Mouse (Mus musculus) intestine, embryonic 14.5 days (tissue): Measurements from ENCODE around the gene Tmem171. TPM values are rescaled to one million over a fixed set of nuclear protein-coding genes. Genes with fewer than 3 reads are reported as not detected.

ENCODE experiments used
- ATAC-seq: fragments of 200-750 bp; cut with Nextera tagmentation; replicated peaks from 2 replicates; pipeline ENCODE4 v1.8.0; 2017; ENCODE audit warnings: low read depth, moderate number of reproducible peaks, moderate TSS enrichment, moderate library complexity; ENCODE audit not compliant: low FRiP score, low TSS enrichment
- DNase-seq: peaks from one replicate; pipeline ENCODE4 v3.0.0-alpha.2; 2018; ENCODE audit warnings: low spot score
- H3K27ac ChIP-seq: fragments of 300-500 bp; sonication (generic); 2 replicates; pipeline ENCODE4 v1.5.1; 2014; ENCODE audit warnings: low read depth, mild to moderate bottlenecking, control low read depth
- H3K27me3 ChIP-seq: fragments of 300-500 bp; sonication (generic); replicated peaks from 2 replicates; pipeline ENCODE4 v1.6.1; 2014; ENCODE audit warnings: low read length, control low read depth; ENCODE audit not compliant: control insufficient read depth, insufficient read depth
- H3K36me3 ChIP-seq: fragments of 300-500 bp; sonication (generic); 2 replicates; pipeline ENCODE4 v1.6.1; 2014; ENCODE audit warnings: low read length, control low read depth; ENCODE audit not compliant: control insufficient read depth, insufficient read depth
- H3K4me1 ChIP-seq: fragments of 300-500 bp; sonication (generic); replicated peaks from 2 replicates; pipeline ENCODE4 v1.6.1; 2014; ENCODE audit warnings: low read length, control low read depth, mixed read lengths; ENCODE audit not compliant: control insufficient read depth, insufficient read depth
- H3K4me2 ChIP-seq: fragments of 300-500 bp; sonication (generic); 2 replicates; pipeline ENCODE4 v1.6.1; 2014; ENCODE audit warnings: low read length
- H3K4me3 ChIP-seq: fragments of 300-500 bp; sonication (generic); 2 replicates; pipeline ENCODE4 v1.5.1; 2014; ENCODE audit warnings: low read depth, low read length, control low read depth, mixed read lengths
- H3K9ac ChIP-seq: fragments of 300-500 bp; sonication (generic); 2 replicates; pipeline ENCODE4 v1.6.1; 2014; ENCODE audit warnings: mild to moderate bottlenecking, low read length
- H3K9me3 ChIP-seq: fragments of 300-500 bp; sonication (generic); 2 replicates; pipeline ENCODE4 v1.6.1; 2016; ENCODE audit warnings: low read length, control low read depth; ENCODE audit not compliant: control insufficient read depth
- WGBS: fragments of 180-500 bp; shearing (Covaris S2); extraction: QIAGEN DNeasy Blood & Tissue Kit; methylation state at CpG from one replicate; pipeline ENCODE4 v1.1.7; 2014; 5-methylcytosine and 5-hydroxymethylcytosine counted together
- polyA plus RNA-seq: library from polyadenylated mRNA; unstranded; fragments of >200 nt; fragmentation: Nextera tagmentation; extraction: Ambion mirVana; gene quantifications from 2 replicates; pipeline ENCODE4 v1.2.1, GENCODE M21; 2014

Tmem171 gene
- polyA plus RNA-seq, 1 experiment from 2014 or later: 18.1 TPM

DNA sequence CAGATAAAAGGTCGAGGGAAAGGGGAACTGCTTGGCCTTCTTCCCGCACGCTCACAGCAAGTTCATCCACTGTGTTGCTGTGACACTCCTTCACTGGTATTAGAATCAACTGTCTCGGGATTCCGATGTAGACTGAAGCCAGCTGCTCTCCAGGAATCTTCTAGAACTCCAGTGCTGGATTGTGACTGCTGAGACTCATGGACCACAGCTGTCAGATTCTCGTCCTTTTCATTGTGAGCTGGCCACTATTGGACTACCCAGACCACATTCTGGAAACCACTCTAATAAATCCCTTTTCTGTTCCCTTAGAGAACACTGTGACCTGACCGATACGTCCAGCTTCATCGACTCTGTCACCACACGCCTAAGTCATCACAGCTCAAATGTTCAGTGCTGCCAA is 29.4 kb downstream of the Tmem171 start:
- no peak overlapping the region for H3K4me2 ChIP-seq
- H3K9ac ChIP-seq: no peak overlapping the region
- DNase-seq: no peak
- H3K4me1 ChIP-seq: 0 out of 2 replicates have a peak, but pooled peaks cover 3% of the 10 kb centered on the region
- no peak for ATAC-seq
- H3K27ac ChIP-seq: no peak overlapping the region
- no peaks in the 10 kb centered on the region for H3K9me3 ChIP-seq
- no peak overlapping the region for H3K4me3 ChIP-seq
- no peaks in the 10 kb centered on the region for H3K27me3 ChIP-seq
- WGBS: 81% methylated on average over 10 of the region's 10 CpGs
- H3K36me3 ChIP-seq: no peaks in the 10 kb centered on the region

GRCm38 (mm10) chr13:98662173-98662675 is 32.4 kb downstream of the Tmem171 start:
- Histone ChIP-seq H3K4me3 (no peak overlapping the region), H3K27me3 (no peaks in the 10 kb centered on the region), H3K9ac (no peak overlapping the region), H3K9me3 (no peaks in the 10 kb centered on the region), H3K36me3 (no peaks in the 10 kb centered on the region), H3K4me2 (no peak overlapping the region), H3K27ac (no peak overlapping the region), H3K4me1 (0 out of 2 replicates have a peak, but pooled peaks cover 3% of the 10 kb centered on the region)
- ATAC-seq (no peak), DNase-seq (peak; percentile 29)
- 88% methylated on average over 4 of the region's 4 CpGs for WGBS

- ATAC-seq (no peak), DNase-seq (peak; percentile 43)
- Histone ChIP-seq H3K4me3 (no peak overlapping the region), H3K36me3 (no peaks in the 10 kb centered on the region), H3K27me3 (no peaks in the 10 kb centered on the region), H3K4me1 (peaks cover 21% of the 10 kb centered on the region), H3K4me2 (no peak overlapping the region), H3K27ac (no peak overlapping the region), H3K9me3 (no peaks in the 10 kb centered on the region), H3K9ac (no peak overlapping the region)
- 77% methylated on average over 16 of the region's 16 CpGs for WGBS
Observed at GRCm38 (mm10) chr13:98656034-98656471, 38.6 kb downstream of the Tmem171 start.

DNA sequence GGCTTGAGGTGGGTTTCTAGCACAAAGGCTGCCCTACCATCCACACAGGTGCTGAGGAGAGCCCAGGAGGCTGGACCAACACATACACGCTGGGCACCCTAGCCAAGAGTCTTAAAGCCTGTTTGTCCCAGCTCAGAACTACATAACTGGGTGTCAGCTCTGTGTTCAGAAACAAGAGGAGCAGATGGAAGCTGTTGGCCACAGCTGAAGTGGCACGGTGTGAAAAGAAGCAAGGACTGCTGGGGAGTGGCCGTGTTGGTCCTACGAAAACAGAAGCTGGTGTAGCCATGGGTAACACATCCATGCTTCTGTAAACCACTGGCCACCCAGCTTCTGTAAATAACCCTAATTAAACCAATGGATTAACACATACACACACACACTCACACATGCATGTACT is 39.3 kb downstream of the Tmem171 start:
- Histone ChIP-seq H3K27ac (no peak overlapping the region), H3K9me3 (no peaks in the 10 kb centered on the region), H3K4me2 (no peak overlapping the region), H3K4me3 (no peak overlapping the region), H3K4me1 (peaks cover 21% of the 10 kb centered on the region), H3K27me3 (no peaks in the 10 kb centered on the region), H3K36me3 (no peaks in the 10 kb centered on the region), H3K9ac (no peak overlapping the region)
- peak; percentile 32 for DNase-seq
- no peak for ATAC-seq
- 86% methylated on average over 4 of the region's 4 CpGs for WGBS

DNA sequence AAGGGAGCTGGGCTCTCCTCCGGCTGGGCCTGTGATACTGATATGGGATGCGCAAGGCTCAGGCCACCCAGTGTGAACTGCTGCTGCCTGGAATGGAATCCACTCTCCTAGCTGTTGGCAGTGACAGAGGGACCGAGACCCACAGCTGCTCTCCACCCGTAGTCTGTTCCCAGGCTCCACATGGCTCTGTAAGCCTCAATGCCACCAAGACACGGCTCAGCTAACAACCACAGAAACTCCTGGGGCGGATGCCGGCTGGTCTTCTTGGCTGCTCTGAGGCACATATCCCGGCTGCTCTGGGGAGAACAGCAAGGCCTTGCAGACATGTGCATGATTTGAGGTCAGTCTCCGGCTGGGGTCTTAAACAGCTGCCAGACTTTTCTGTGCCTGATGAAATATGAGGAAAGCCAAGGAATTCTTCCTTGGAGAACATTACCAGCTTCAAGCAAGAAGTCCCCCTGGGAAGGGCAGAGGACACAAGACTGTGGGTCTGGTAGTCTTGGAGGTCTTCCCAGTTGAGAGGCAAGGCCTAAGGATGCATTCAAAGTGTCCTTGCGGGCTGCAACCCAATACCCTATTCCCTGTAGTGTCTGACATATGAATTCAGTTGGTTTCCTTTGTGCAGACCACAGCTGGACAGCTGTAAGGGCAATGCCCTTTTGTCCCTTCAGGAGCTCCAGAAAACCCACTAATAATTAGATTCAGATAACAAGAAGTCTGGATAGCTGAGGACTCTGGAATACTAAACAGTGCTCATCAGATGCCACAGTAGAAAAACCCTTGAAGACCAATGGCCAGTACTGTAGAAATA is 40.3 kb downstream of the Tmem171 start:
- H3K4me2 ChIP-seq: no peak overlapping the region
- ATAC-seq (no peak), DNase-seq (peak; percentile 53)
- H3K4me3 ChIP-seq: no peak overlapping the region
- WGBS: 61% methylated on average over 10 of the region's 10 CpGs
- H3K27me3 ChIP-seq: no peaks in the 10 kb centered on the region
- H3K9me3 ChIP-seq: no peaks in the 10 kb centered on the region
- H3K36me3 ChIP-seq: no peaks in the 10 kb centered on the region
- no peak overlapping the region for H3K9ac ChIP-seq
- H3K27ac ChIP-seq: peak overlapping the region; percentile 40; the same call in 1 of the 2 replicates
- H3K4me1 ChIP-seq: peaks cover 21% of the 10 kb centered on the region

GRCm38 (mm10) chr13:98652194-98652593 is 42.4 kb downstream of the Tmem171 start:
- WGBS: 55% methylated on average over 2 of the region's 2 CpGs
- no peaks in the 10 kb centered on the region for H3K9me3 ChIP-seq
- no peak for ATAC-seq

DNA sequence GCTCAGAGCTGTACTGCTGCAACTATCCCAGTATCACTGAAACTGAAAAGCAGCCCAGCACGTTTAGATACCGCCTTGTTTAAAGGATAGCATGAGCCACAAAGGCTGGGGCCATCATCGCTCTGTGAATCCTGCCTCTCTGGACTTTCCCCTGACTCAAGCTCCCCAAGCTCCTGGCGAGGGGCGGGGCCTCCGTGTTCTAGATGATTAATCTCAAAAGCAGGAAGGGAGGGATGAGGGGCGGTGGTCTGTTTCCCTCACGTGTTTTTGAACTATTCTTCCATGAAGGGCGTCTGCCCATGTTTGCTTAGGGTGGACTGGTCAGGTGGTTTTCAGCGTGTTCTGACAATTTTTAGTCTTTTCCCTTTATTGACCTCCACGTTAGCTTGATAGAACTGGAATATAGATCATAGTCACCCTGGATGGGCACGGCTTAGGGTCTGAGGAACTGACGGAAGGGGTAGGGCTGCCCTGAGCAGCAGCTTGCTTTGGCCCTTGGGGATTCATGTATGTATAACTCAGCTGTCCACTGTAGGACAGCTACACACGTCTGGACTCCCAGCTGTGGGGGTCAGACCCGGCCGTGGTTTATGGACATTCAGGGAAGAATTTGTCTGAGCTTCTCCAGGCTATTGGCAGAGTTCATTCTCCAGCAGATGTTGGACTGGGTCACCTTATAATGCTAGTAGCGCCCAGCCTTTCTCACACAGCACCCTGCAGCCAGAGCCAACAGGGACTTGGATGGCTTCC is 43.2 kb downstream of the Tmem171 start:
- Histone ChIP-seq H3K4me1 (peaks cover 21% of the 10 kb centered on the region), H3K27me3 (no peaks in the 10 kb centered on the region), H3K4me3 (no peak overlapping the region), H3K4me2 (no peak overlapping the region), H3K9ac (no peak overlapping the region), H3K36me3 (no peaks in the 10 kb centered on the region), H3K27ac (peak overlapping the region; percentile 29; the same call in 1 of the 2 replicates), H3K9me3 (no peaks in the 10 kb centered on the region)
- peak; percentile 50 for ATAC-seq
- no peak for DNase-seq
- 64% methylated on average over 17 of the region's 17 CpGs for WGBS

More at GRCm38 (mm10) chr13:98652194-98652593, 42.4 kb downstream of the Tmem171 start:
- H3K27me3 ChIP-seq: no peaks in the 10 kb centered on the region
- H3K27ac ChIP-seq: no peak overlapping the region
- no peak overlapping the region for H3K4me2 ChIP-seq
- no peak overlapping the region for H3K4me3 ChIP-seq
- H3K36me3 ChIP-seq: no peaks in the 10 kb centered on the region
- peaks cover 21% of the 10 kb centered on the region for H3K4me1 ChIP-seq
- H3K9ac ChIP-seq: no peak overlapping the region
- peak; percentile 50 for DNase-seq

DNA sequence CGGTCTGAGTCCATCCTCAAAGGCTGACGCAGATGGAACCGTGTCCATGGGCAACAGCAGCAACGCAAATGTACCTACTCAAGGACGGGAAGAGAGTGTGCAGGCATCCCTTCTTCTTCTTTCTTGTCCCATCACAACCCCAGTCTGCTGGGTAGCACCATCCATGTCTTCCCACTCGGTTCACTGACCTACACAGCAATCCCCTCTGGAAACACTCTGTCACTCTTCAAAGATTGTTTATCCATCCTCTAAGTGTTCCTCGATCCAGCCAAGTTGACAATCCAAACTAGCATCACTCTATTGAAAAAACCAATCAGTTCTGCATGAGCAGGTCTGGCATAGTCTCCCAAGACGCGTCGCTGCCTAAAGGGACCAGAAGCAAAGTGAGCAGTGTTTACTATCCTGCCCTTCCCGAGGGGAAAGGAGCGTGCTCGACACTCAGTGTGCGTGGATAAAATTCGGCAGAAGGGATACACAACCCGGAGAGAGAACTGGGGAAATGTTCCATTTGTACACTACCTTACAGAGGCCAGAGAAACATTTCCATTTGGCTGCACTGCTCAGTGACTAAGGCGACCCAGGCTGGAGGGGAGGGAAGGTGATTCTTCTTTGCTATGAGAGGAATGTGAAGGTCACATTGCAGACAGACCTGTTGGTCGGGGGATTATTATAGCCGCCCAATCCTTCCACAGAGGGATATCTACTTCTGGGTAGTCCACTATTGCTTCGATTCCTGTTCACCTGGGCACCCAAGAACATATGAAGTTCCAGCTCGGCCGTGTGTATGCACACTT is 46.7 kb downstream of the Tmem171 start:
- Histone ChIP-seq H3K4me3 (no peak overlapping the region), H3K9me3 (no peaks in the 10 kb centered on the region), H3K27me3 (no peaks in the 10 kb centered on the region), H3K27ac (no peak overlapping the region), H3K4me1 (peaks cover 10% of the 10 kb centered on the region), H3K9ac (no peak overlapping the region), H3K4me2 (no peak overlapping the region), H3K36me3 (no peaks in the 10 kb centered on the region)
- ATAC-seq: no peak
- no peak for DNase-seq
- WGBS: 74% methylated on average over 22 of the region's 22 CpGs
